Mouse (Mus musculus): ENCODE measurements at regions not wholly inside any gene's neighbourhood (a gene's known extent, or its start where the extent isn't known, plus 50 kb on each side); places are given as distances from the start of the nearest gene placed in this dataset.

GRCm38 (mm10) chr7:79203481-79203880 is 54.6 kb upstream of the Mfge8 start:
- Histone ChIP-seq H3K4me1 (ENCODE audit: control insufficient read depth in 1 of 2, insufficient read depth in 2 of 2) (peaks cover 0 to 2% of the 10 kb centered on the region in 2 experiments; a peak in 1 of 4 replicates), H3K4me2 (ENCODE audit: insufficient read depth, low read depth, poor library complexity, severe bottlenecking) (no peak overlapping the region)
- in situ Hi-C loops (cut with MboI; ENCODE audit: low pct_ligation_motif_present, low pct_unique_long_range_greater_than_20kb, low sequenced_read_pairs), result no loop called here

GRCm38 (mm10) chr7:79207140-79207539 is 58.3 kb upstream of the Mfge8 start:
- peaks cover 24% of the 10 kb centered on the region for H3K27me3 ChIP-seq (replicated peaks)
- no peaks in the 10 kb centered on the region for H3K36me3 ChIP-seq (replicated peaks in 1 of 2; ENCODE audit: control insufficient read depth in 1 of 2, insufficient read depth in 1 of 2, low read length in 1 of 2)
- no peak for TF ChIP-seq CTCF (conservative IDR thresholded peaks at IDR 0.05 in 1 of 2, IDR thresholded peaks at IDR 0.05 in 1 of 2; ENCODE audit: low read depth in 2 of 2, low read length in 2 of 2)
- TF ChIP-seq KAT2A (IDR thresholded peaks at IDR 0.05; ENCODE audit: insufficient replicate concordance, low read length), result no peak
- no peak for TF ChIP-seq POLR2A (IDR thresholded peaks at IDR 0.05; ENCODE audit: low read depth, low read length)
- TF ChIP-seq EP300 (IDR thresholded peaks at IDR 0.05; ENCODE audit: low read length), result no peak
- TF ChIP-seq MAZ (IDR thresholded peaks at IDR 0.05; ENCODE audit: low read depth, low read length), result no peak
- TF ChIP-seq IRF4 (IDR thresholded peaks at IDR 0.05; ENCODE audit: low read depth, low read length), result no peak
- no peak for TF ChIP-seq USF2 (conservative IDR thresholded peaks at IDR 0.05; ENCODE audit: low read depth, low read length)
- TF ChIP-seq NRF1 (IDR thresholded peaks at IDR 0.05; ENCODE audit: low read depth, low read length), result no peak
- TF ChIP-seq RCOR1 (conservative IDR thresholded peaks at IDR 0.05; ENCODE audit: low read depth, low read length), result no peak
- no peak for TF ChIP-seq ZMIZ1 (IDR thresholded peaks at IDR 0.05; ENCODE audit: low read depth, low read length)
- TF ChIP-seq SIN3A (IDR thresholded peaks at IDR 0.05; ENCODE audit: low read length), result no peak
- H3K79me2 ChIP-seq (replicated peaks; ENCODE audit: control insufficient read depth, extremely low read depth, insufficient read depth, poor library complexity, severe bottlenecking), result no peaks in the 10 kb centered on the region
- H3K4me2 ChIP-seq (ENCODE audit: insufficient read depth, low read depth, poor library complexity, severe bottlenecking), result no peak overlapping the region
- in situ Hi-C loops (cut with MboI; ENCODE audit: low pct_ligation_motif_present, low pct_unique_long_range_greater_than_20kb, low sequenced_read_pairs) (no loop called here), dilution Hi-C loops (cut with MboI; ENCODE audit: extremely low pct_ligation_motif_present, extremely low pct_unique_long_range_greater_than_20kb, low sequenced_read_pairs) (no loop called here)
- H3K4me3 ChIP-seq (replicated peaks in 1 of 3; ENCODE audit: low read depth in 2 of 3, low read length in 2 of 3, poor library complexity in 1 of 3), result no peak overlapping the region
- H3K27ac ChIP-seq (ENCODE audit: insufficient read depth, low read depth), result no peak overlapping the region
- no peak for DNase-seq (ENCODE audit: extremely low read depth)
- no peak overlapping the region for H3K9ac ChIP-seq (ENCODE audit: insufficient read depth, low read depth)
- H3K4me1 ChIP-seq (ENCODE audit: control insufficient read depth in 1 of 2, insufficient read depth in 2 of 2), result peaks cover 0 to 1% of the 10 kb centered on the region in 2 experiments; a peak in 2 of 4 replicates
- H3K9me3 ChIP-seq (replicated peaks; ENCODE audit: low read length), result no peaks in the 10 kb centered on the region

More at GRCm38 (mm10) chr7:79203481-79203880, 54.6 kb upstream of the Mfge8 start:
- no peak for DNase-seq (ENCODE audit: extremely low read depth)
- Histone ChIP-seq H3K79me2 (replicated peaks; ENCODE audit: control insufficient read depth, extremely low read depth, insufficient read depth, poor library complexity, severe bottlenecking) (no peaks in the 10 kb centered on the region), H3K9me3 (replicated peaks; ENCODE audit: low read length) (no peaks in the 10 kb centered on the region), H3K27ac (ENCODE audit: insufficient read depth, low read depth) (no peak overlapping the region), H3K36me3 (replicated peaks in 1 of 2; ENCODE audit: control insufficient read depth in 1 of 2, insufficient read depth in 1 of 2, low read length in 1 of 2) (no peaks in the 10 kb centered on the region), H3K9ac (ENCODE audit: insufficient read depth, low read depth) (no peak overlapping the region), H3K27me3 (replicated peaks) (peaks cover 1% of the 10 kb centered on the region), H3K4me3 (replicated peaks in 1 of 3; ENCODE audit: low read depth in 2 of 3, low read length in 2 of 3, poor library complexity in 1 of 3) (no peak overlapping the region)
- dilution Hi-C loops (cut with MboI; ENCODE audit: extremely low pct_ligation_motif_present, extremely low pct_unique_long_range_greater_than_20kb, low sequenced_read_pairs), result no loop called here
- TF ChIP-seq MEF2A (IDR thresholded peaks at IDR 0.05; ENCODE audit: borderline replicate concordance, low read depth, low read length) (no peak), POLR2AphosphoS2 (IDR thresholded peaks at IDR 0.05; ENCODE audit: low read depth, low read length) (no peak), CHD1 (IDR thresholded peaks at IDR 0.05; ENCODE audit: low read depth, low read length) (no peak), IRF4 (IDR thresholded peaks at IDR 0.05; ENCODE audit: low read depth, low read length) (no peak), MAX (IDR thresholded peaks at IDR 0.05; ENCODE audit: low read length) (no peak), HCFC1 (IDR thresholded peaks at IDR 0.05; ENCODE audit: low read depth, low read length) (no peak), JUND (conservative IDR thresholded peaks at IDR 0.05; ENCODE audit: low read depth, low read length) (no peak), MYC (IDR thresholded peaks at IDR 0.05; ENCODE audit: low read depth, low read length) (no peak), CHD2 (IDR thresholded peaks at IDR 0.05; ENCODE audit: low read length) (no peak)

Measured in CH12.LX (cell line).